Mouse (Mus musculus) midbrain, embryonic 11.5 days (tissue): Measurements from ENCODE around the gene B4galt4. TPM values are rescaled to one million over a fixed set of nuclear protein-coding genes. Genes with fewer than 3 reads are reported as not detected.
A peak's percentile ranks its signal among the peaks of the same experiment; 100 is the strongest.

Experiments
- ATAC-seq: fragments of 200-750 bp; cut with Nextera tagmentation; 2 replicates; pipeline ENCODE4 v1.8.0; 2017; ENCODE audit warnings: moderate TSS enrichment, moderate library complexity; ENCODE audit not compliant: low FRiP score
- DNase-seq: peaks from one replicate; pipeline ENCODE4 v3.0.0; 2015; ENCODE audit warnings: low spot score; ENCODE audit errors: missing footprints
- H3K27ac ChIP-seq: fragments of 300-500 bp; sonication (generic); 2 replicates; pipeline ENCODE4 v1.5.1; 2014; ENCODE audit warnings: low read depth, low read length
- H3K27me3 ChIP-seq: fragments of 300-500 bp; sonication (generic); 2 replicates; pipeline ENCODE4 v1.6.1; 2014; ENCODE audit warnings: mild to moderate bottlenecking, low read length, moderate library complexity, mixed read lengths; ENCODE audit not compliant: control insufficient read depth, insufficient read depth
- H3K36me3 ChIP-seq: fragments of 300-500 bp; sonication (generic); 2 replicates; pipeline ENCODE4 v1.6.1; 2014; ENCODE audit warnings: mild to moderate bottlenecking, low read length, moderate library complexity, mixed read lengths; ENCODE audit not compliant: control insufficient read depth, insufficient read depth
- H3K4me1 ChIP-seq: fragments of 300-500 bp; sonication (generic); 2 replicates; pipeline ENCODE4 v1.6.1; 2014; ENCODE audit warnings: low read length; ENCODE audit not compliant: control insufficient read depth, insufficient read depth
- H3K4me2 ChIP-seq: fragments of 300-500 bp; sonication (generic); 2 replicates; pipeline ENCODE4 v1.6.1; 2014; ENCODE audit warnings: mild to moderate bottlenecking, moderate library complexity
- H3K4me3 ChIP-seq: fragments of 300-500 bp; sonication (generic); 2 replicates; pipeline ENCODE4 v1.5.1; 2014; ENCODE audit warnings: low read depth, low read length
- H3K9ac ChIP-seq: fragments of 300-500 bp; sonication (generic); 2 replicates; pipeline ENCODE4 v1.6.1; 2014; ENCODE audit warnings: low read length
- H3K9me3 ChIP-seq: fragments of 300-500 bp; sonication (generic); 2 replicates; pipeline ENCODE4 v1.6.1; 2016; ENCODE audit warnings: low read length; ENCODE audit not compliant: control insufficient read depth
- WGBS: fragments of 180-500 bp; shearing (Covaris S2); extraction: QIAGEN DNeasy Blood & Tissue Kit; methylation state at CpG from one replicate; pipeline ENCODE4 v1.1.7; 2014; 5-methylcytosine and 5-hydroxymethylcytosine counted together
- polyA plus RNA-seq: library from polyadenylated mRNA; unstranded; fragments of >200 nt; fragmentation: Nextera tagmentation; extraction: Ambion mirVana; gene quantifications from 2 replicates; pipeline ENCODE4 v1.2.1, GENCODE M21; 2014

The B4galt4 gene
- polyA plus RNA-seq, 1 experiment from 2014 or later: 29.9 TPM

DNA sequence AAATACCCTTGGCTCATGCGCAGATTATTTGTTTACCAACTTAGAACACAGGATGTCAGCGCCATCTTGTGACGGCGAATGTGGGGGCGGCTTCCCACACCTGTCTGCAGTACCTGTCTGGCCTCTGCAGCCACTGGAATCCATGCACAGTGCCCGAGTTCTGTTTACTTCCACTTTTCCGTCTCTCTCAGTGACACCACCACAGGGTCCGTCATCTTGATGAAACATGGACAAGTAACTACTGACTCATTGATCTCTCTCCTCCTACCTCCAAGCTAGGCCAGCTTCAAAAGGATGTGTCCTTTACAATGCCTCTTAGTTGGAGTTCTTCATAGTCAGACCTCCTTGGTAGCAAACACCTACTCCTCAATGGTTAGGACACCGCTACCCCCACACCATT, 20.7 kb upstream of the B4galt4 start:
- H3K4me2 ChIP-seq: no peak overlapping the region
- H3K9ac ChIP-seq: no peak overlapping the region
- no peak for DNase-seq
- H3K27ac ChIP-seq: no peak overlapping the region
- no peaks in the 10 kb centered on the region for H3K4me1 ChIP-seq
- no peak for ATAC-seq
- no peaks in the 10 kb centered on the region for H3K27me3 ChIP-seq
- WGBS: 94% methylated on average over 8 of the region's 9 CpGs
- no peaks in the 10 kb centered on the region for H3K9me3 ChIP-seq
- H3K36me3 ChIP-seq: no peaks in the 10 kb centered on the region
- no peak overlapping the region for H3K4me3 ChIP-seq

DNA sequence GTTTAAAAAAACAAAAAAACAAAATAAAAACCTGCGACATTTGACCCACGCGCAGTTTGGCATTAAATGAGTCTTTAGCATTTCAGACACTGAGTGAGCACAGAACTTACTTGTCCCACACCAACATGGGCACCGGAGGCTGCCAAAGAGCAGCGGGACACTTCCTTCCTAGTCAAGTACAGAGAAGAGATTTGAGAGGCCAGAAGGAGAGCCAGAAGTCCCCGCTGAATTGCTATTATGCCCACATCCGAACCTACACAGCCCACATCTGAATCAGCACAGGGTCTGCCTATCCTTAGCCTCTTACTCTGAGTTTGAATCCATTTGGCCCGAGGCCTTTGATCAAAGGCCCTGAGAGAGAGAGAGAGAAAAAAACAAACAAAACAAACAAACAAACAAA, 17.8 kb upstream of the B4galt4 start:
- Histone ChIP-seq H3K4me1 (no peaks in the 10 kb centered on the region), H3K27me3 (no peaks in the 10 kb centered on the region), H3K27ac (no peak overlapping the region), H3K4me3 (no peak overlapping the region), H3K9ac (no peak overlapping the region), H3K36me3 (no peaks in the 10 kb centered on the region), H3K4me2 (no peak overlapping the region), H3K9me3 (no peaks in the 10 kb centered on the region)
- DNase-seq: no peak
- WGBS: 87% methylated on average over 8 of the region's 8 CpGs
- no peak for ATAC-seq

DNA sequence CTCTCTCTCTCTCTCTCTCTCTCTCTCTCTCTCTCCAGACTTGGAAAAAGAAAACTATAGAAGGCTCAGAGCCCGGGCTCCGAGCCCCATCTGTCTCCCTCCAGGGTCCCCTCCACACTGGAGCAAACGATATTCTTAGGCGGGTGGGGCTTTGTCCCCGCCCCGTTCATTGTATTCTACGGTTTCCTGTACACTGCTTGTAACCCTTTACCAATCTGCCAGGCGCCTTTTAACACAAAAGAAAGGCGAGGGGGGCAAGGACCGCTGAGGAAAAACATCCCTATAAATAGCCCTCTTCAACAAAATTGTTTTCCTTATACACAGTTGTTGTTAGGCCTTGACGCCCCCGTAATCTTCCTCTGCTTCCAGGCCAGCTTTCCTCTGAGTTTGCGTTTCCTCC, 17.1 kb upstream of the B4galt4 start:
- H3K9ac ChIP-seq: no peak overlapping the region
- no peak overlapping the region for H3K4me3 ChIP-seq
- no peak overlapping the region for H3K4me2 ChIP-seq
- H3K27ac ChIP-seq: no peak overlapping the region
- DNase-seq (no peak), ATAC-seq (no peak)
- H3K4me1 ChIP-seq: no peaks in the 10 kb centered on the region
- no peaks in the 10 kb centered on the region for H3K36me3 ChIP-seq
- no peaks in the 10 kb centered on the region for H3K27me3 ChIP-seq
- WGBS: 79% methylated on average over 13 of the region's 13 CpGs
- no peaks in the 10 kb centered on the region for H3K9me3 ChIP-seq

DNA sequence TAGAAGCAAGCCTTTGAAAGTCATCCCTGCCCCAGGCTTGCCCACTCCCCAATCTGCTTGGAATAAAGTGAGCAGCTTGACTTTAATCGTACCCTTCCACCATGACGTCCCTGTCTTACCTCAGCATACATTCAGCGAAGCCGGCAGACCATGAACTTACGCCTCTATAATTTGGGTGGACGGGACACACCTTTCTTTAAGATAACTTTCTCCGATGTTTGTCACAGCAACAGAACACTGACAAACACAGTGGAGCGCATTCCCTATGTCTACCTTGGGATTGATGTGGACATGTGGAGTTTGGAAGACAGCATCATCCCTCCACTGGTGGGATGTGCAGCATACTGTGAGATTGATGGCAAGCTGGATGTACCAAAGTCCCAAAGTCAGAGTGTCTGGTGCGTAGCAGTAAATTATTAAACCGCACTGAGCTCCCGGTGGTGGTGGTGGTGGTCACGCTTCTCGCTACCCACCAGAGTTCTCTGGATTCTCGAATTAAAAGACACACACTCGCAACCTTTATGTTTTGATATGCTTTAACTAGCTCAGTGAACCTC, 13.4 kb upstream of the B4galt4 start:
- Histone ChIP-seq H3K9me3 (no peaks in the 10 kb centered on the region), H3K27me3 (no peaks in the 10 kb centered on the region), H3K36me3 (no peaks in the 10 kb centered on the region), H3K4me3 (no peak overlapping the region), H3K4me1 (no peaks in the 10 kb centered on the region), H3K27ac (no peak overlapping the region), H3K4me2 (no peak overlapping the region), H3K9ac (no peak overlapping the region)
- no peak for DNase-seq
- ATAC-seq: no peak
- 91% methylated on average over 15 of the region's 15 CpGs for WGBS

DNA sequence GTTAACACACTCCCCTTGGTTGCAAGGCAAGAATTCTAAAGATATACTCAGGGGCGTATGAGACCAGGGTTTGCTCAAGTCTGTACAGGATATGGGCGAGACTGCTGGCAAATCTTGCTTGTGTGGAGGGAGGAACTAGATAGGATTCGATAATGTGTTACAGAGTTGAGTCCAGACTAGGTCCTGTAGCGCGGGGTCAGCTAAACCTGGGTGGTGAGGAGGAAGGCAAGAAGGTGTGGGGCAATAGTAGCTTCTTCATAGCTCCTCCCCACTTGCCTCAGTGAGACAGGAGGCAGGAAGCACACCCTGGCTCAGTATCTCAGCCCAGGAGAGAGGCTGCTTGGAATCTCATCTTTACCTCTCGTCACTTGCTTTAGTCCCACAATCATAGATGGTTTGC, 12.9 kb upstream of the B4galt4 start:
- WGBS: 86% methylated on average over 6 of the region's 6 CpGs
- no peak for DNase-seq
- Histone ChIP-seq H3K4me2 (no peak overlapping the region), H3K27ac (no peak overlapping the region), H3K4me1 (no peaks in the 10 kb centered on the region), H3K4me3 (no peak overlapping the region), H3K36me3 (no peaks in the 10 kb centered on the region), H3K9me3 (no peaks in the 10 kb centered on the region), H3K9ac (no peak overlapping the region), H3K27me3 (no peaks in the 10 kb centered on the region)
- ATAC-seq: no peak

DNA sequence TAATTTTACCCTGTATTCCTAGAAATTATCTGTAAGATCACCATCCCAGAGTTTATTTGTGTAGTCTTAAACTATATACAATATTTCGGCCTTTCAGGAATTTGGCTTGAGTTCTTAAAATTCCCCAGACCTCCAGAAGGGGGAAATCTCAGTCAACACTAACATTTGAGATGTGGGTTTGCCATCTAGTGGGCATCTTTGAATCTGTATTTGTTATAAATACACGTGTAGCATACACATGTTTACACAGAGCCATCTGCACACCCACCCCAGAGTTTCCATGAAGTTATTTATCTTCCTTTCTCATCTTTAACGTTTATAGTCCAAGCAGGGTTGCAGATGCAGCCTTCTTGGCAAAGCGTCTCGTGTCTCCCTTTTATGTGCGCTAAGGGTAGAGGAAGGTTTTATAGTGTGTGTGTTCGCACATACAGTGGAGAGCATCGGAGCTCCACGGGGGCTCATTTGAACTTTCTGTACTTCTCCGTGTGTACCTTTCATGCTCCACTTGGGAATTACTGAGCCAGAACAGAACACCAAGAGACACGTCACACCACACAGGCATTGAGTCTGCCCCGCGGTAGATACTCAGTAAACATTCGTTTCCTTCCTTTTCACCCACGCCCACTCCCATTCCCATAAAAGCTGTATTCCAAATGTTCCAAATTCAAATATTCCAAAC, 12.3 kb upstream of the B4galt4 start:
- H3K9ac ChIP-seq: no peak overlapping the region
- 71% methylated on average over 15 of the region's 15 CpGs for WGBS
- no peak overlapping the region for H3K27ac ChIP-seq
- H3K9me3 ChIP-seq: no peaks in the 10 kb centered on the region
- H3K4me3 ChIP-seq: no peak overlapping the region
- ATAC-seq: no peak
- H3K4me2 ChIP-seq: no peak overlapping the region
- DNase-seq: no peak
- H3K36me3 ChIP-seq: no peaks in the 10 kb centered on the region
- H3K4me1 ChIP-seq: no peaks in the 10 kb centered on the region
- H3K27me3 ChIP-seq: no peaks in the 10 kb centered on the region

DNA sequence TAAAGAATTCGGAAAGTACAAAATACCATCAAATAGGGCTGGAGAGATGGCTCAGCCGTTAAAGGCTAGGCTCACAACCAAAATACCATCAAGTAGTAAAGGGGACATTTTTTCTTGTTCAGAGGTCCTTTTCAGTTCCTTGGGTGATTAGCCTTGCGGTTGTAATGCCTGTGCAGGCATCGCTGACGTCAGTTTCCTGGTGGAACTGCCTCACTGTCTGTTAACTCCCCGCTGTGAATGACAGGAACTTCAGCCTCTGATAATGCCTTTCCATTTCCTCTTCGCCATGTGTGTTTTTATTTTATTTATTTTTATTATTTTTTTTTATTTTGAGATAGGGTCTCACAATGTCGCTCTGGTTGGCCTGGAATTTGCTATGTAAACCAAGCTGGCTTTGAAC, 11.1 kb upstream of the B4galt4 start:
- Histone ChIP-seq H3K4me3 (no peak overlapping the region), H3K9me3 (no peaks in the 10 kb centered on the region), H3K4me1 (no peaks in the 10 kb centered on the region), H3K9ac (no peak overlapping the region), H3K4me2 (no peak overlapping the region), H3K36me3 (no peaks in the 10 kb centered on the region), H3K27me3 (no peaks in the 10 kb centered on the region), H3K27ac (no peak overlapping the region)
- no peak for DNase-seq
- WGBS: 71% methylated on average over 8 of the region's 8 CpGs
- ATAC-seq: no peak

DNA sequence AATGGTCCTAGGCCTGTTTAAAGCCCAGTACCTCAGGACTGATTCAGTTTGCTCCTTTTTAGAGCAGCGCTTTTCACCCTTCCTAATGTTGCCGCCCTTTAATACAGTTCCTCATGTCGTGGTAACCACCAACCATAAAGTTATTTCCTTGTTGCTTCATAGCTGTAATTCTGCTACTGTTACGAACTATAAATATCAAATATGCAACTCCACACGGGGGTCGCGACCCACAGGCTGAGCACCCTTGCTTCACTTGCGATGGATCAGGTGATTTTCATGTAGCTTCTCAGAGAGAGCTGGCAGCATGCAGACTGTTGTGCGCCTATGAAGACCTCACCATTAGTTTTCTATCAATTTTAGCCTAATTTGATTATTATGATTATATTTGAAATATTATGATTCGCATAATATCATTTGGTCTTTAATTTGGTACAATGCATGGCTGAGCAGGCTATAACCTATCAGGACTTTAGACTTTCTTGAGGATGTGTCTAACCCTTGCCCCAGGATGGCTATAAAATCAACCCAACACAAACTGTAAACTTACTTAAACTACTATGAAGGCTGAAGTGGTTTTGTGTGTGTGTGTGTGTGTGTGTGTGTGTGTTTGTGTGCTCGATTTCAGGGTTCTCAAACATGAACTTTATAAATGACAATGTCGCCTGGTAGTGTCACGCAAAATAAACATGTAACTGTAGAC, 710 bp upstream of the B4galt4 start:
- H3K4me2 ChIP-seq: peak overlapping the region; percentile 94
- H3K4me1 ChIP-seq: no peaks in the 10 kb centered on the region
- no peaks in the 10 kb centered on the region for H3K9me3 ChIP-seq
- no peaks in the 10 kb centered on the region for H3K27me3 ChIP-seq
- 86% methylated on average over 13 of the region's 13 CpGs for WGBS
- H3K36me3 ChIP-seq: no peaks in the 10 kb centered on the region
- no peak overlapping the region for H3K27ac ChIP-seq
- ATAC-seq (no peak), DNase-seq (no peak)
- no peak overlapping the region; the same call in 1 of the 2 replicates for H3K9ac ChIP-seq
- peak overlapping the region; percentile 76 for H3K4me3 ChIP-seq

DNA sequence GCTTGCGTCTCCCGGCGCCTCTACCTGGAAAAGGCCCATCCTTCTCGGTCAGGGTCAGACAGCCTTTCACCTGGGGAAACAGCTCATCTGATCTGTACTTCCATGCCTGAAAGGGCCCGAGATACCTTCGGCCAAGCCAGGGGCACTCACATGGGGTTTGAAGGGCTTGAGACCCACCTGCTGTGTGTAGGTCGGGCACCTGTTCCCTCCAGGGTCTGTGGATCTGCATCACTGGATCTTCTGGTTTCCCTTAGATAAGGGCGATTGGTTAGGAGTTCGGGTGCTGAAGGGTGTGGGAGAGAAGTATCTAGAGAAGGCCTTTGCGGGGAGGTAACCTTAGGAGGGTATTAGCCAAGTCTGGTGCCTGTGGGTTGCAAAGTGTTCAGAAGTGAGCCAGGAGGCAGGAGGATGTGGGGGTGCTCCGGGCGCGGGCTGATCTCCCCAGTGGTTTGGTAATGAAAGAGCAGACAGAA, 631 bp downstream of the B4galt4 start:
- under 1% methylated on average over 13 of the region's 13 CpGs for WGBS
- Histone ChIP-seq H3K36me3 (no peaks in the 10 kb centered on the region), H3K9ac (peak overlapping the region; percentile 83), H3K4me2 (peak overlapping the region; percentile 94), H3K4me1 (no peaks in the 10 kb centered on the region), H3K27me3 (no peaks in the 10 kb centered on the region), H3K4me3 (peak overlapping the region; percentile 76), H3K9me3 (no peaks in the 10 kb centered on the region), H3K27ac (peak overlapping the region; percentile 25; the same call in 1 of the 2 replicates)
- peak; percentile 63 for ATAC-seq
- peak; percentile 96 for DNase-seq
